Mouse (Mus musculus): ENCODE measurements at regions not wholly inside any gene's neighbourhood (a gene's known extent, or its start where the extent isn't known, plus 50 kb on each side); places are given as distances from the start of the nearest gene placed in this dataset.

DNA sequence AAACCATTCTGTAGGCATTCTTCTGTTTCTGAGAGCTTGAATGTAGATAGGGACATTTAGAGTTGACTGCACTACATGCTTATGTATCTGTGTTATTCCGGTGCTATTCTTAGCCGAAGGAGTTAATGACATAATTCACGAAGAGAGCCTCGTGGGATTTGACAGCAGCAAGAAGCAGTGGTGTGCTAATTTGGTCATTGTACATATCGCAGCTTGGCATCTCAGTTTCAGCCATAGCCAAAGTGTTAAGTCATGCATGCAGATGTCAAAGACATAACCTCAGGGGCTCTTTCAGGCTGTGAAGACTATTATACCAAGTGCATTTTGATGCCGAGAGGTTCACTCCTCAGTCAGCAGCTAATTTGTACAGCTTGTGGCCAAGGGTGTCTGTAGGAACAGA, 125.1 kb upstream of the Itga1 start:
- TF ChIP-seq CTCF (IDR thresholded peaks at IDR 0.05; ENCODE audit: borderline replicate concordance, extremely low read depth, insufficient read depth, insufficient read length) = no peak
- TF ChIP-seq POLR2A (IDR thresholded peaks at IDR 0.05; ENCODE audit: borderline replicate concordance, extremely low read depth, insufficient read depth, insufficient read length, poor library complexity, severe bottlenecking) = no peak

Measured in brain, embryonic 14.5 days (tissue).